Mouse (Mus musculus): ENCODE measurements at regions not wholly inside any gene's neighbourhood (a gene's known extent, or its start where the extent isn't known, plus 50 kb on each side); places are given as distances from the start of the nearest gene placed in this dataset.

DNA sequence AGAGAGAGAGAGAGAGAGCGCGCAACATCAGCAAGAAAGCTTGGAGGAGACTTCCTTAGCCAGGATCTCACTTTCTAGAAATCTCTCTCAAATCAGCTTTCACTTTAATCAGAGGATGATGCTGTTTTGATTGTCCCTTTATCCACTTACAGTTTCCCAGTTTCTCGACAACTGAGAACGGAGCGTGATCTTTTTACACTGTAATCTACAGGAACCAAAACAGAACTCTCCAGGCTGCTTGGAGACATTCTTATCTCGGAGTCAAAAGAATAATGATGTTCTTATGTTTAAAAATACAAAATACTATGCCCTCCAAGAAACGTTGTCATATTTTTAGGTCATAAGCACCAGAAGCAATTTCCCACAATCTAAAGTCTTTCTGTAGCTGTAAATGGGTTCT, 341.7 kb downstream of the Ets1 start:
- Histone ChIP-seq H3K27me3 (ENCODE audit: control insufficient read depth, insufficient read depth, insufficient read length) (no peaks in the 10 kb centered on the region), H3K4me3 (no peak overlapping the region), H3ac (ENCODE audit: control insufficient read depth, insufficient read length) (no peak overlapping the region), H3K4me2 (ENCODE audit: low read depth) (no peak overlapping the region), H3K79me2 (ENCODE audit: control insufficient read depth, insufficient read depth) (no peaks in the 10 kb centered on the region), H3K36me3 (ENCODE audit: control insufficient read depth, insufficient read depth) (no peaks in the 10 kb centered on the region)
- TF ChIP-seq TCF12 (IDR thresholded peaks at IDR 0.05; ENCODE audit: insufficient read depth, poor library complexity, severe bottlenecking) (no peak), E2F4 (IDR thresholded peaks at IDR 0.05; ENCODE audit: insufficient read depth) (no peak), POLR2A (IDR thresholded peaks at IDR 0.05; ENCODE audit: insufficient read length, low read depth) (no peak), MAX (IDR thresholded peaks at IDR 0.05; ENCODE audit: low read depth) (no peak)

DNA sequence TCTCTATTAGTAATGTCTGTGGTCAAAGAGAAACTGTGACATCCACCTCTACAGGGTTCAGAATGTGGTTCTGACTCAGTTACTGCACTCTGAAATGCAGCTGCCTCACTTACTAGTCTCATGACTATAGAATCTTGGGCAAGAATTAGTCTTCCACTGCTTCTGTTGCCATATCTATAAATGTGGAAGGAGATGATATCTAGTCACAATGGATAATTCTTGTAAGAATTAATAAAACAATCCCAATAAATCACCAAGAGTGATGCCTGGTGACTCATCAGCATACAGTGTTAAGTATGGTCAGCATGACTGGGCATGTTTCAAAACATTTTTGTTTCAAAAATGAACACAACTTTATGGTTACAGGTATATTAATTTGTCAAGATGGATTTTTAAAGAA, 344.8 kb downstream of the Ets1 start:
- Histone ChIP-seq H3K27me3 (ENCODE audit: control insufficient read depth, insufficient read depth, insufficient read length) (no peaks in the 10 kb centered on the region), H3K4me3 (no peak overlapping the region), H3K4me2 (ENCODE audit: low read depth) (peak overlapping the region; percentile 5), H3K79me2 (ENCODE audit: control insufficient read depth, insufficient read depth) (no peaks in the 10 kb centered on the region), H3K36me3 (ENCODE audit: control insufficient read depth, insufficient read depth) (no peaks in the 10 kb centered on the region), H3ac (ENCODE audit: control insufficient read depth, insufficient read length) (no peak overlapping the region)
- TF ChIP-seq POLR2A (IDR thresholded peaks at IDR 0.05; ENCODE audit: insufficient read length, low read depth) (no peak), MYOD1 (IDR thresholded peaks at IDR 0.05; ENCODE audit: control insufficient read depth in 1 of 3, insufficient read length in 2 of 3, low read depth in 2 of 3) (no peak), TCF12 (IDR thresholded peaks at IDR 0.05; ENCODE audit: insufficient read depth, poor library complexity, severe bottlenecking) (no peak), E2F4 (IDR thresholded peaks at IDR 0.05; ENCODE audit: insufficient read depth) (no peak), MYOG (IDR thresholded peaks at IDR 0.05; ENCODE audit: control insufficient read depth in 1 of 3, insufficient read depth in 1 of 3, insufficient read length in 2 of 3, low read depth in 2 of 3) (no peak)

DNA sequence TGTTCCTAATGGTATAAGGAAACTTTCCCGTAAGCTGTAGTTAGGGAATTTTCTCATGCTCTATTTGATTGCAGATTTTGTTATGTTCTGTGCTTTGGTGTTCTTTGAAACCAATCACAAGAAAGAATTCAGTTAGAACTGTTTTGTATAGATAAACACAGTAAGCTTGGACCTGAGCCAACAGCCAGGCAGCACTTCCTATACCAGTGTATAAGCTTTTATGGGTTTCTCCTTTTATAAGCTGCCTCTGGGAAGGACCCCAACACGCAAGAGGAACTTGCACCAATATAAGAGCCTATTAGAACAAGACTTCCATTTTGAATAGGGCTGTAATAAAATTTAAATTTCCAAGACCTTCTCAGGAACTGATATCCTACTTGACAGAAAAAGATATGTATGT, 347.2 kb downstream of the Ets1 start:
- TF ChIP-seq MYOG (IDR thresholded peaks at IDR 0.05; ENCODE audit: control insufficient read depth in 1 of 3, insufficient read depth in 1 of 3, insufficient read length in 2 of 3, low read depth in 2 of 3) (no peak), CEBPB (IDR thresholded peaks at IDR 0.05; ENCODE audit: insufficient read depth, poor library complexity, severe bottlenecking) (no peak), MYOD1 (IDR thresholded peaks at IDR 0.05; ENCODE audit: control insufficient read depth in 1 of 3, insufficient read length in 2 of 3, low read depth in 2 of 3) (no peak), USF1 (IDR thresholded peaks at IDR 0.05; ENCODE audit: low read depth) (no peak), MAX (IDR thresholded peaks at IDR 0.05; ENCODE audit: low read depth) (no peak), TCF12 (IDR thresholded peaks at IDR 0.05; ENCODE audit: insufficient read depth, poor library complexity, severe bottlenecking) (no peak), POLR2AphosphoS2 (IDR thresholded peaks at IDR 0.05; ENCODE audit: insufficient read length, low read depth) (no peak), POLR2A (IDR thresholded peaks at IDR 0.05; ENCODE audit: insufficient read length, low read depth) (no peak), SRF (IDR thresholded peaks at IDR 0.05; ENCODE audit: control insufficient read depth, insufficient read length, low read depth) (no peak), E2F4 (IDR thresholded peaks at IDR 0.05; ENCODE audit: insufficient read depth) (no peak), TCF3 (IDR thresholded peaks at IDR 0.05; ENCODE audit: insufficient read length, low read depth) (no peak), REST (IDR thresholded peaks at IDR 0.05; ENCODE audit: insufficient read depth, insufficient read length) (no peak)
- Histone ChIP-seq H3K79me2 (ENCODE audit: control insufficient read depth, insufficient read depth) (no peaks in the 10 kb centered on the region), H3K4me2 (ENCODE audit: low read depth) (no peak overlapping the region), H3K36me3 (ENCODE audit: control insufficient read depth, insufficient read depth) (no peaks in the 10 kb centered on the region), H3K27me3 (ENCODE audit: control insufficient read depth, insufficient read depth, insufficient read length) (no peaks in the 10 kb centered on the region), H3K4me3 (no peak overlapping the region), H3ac (ENCODE audit: control insufficient read depth, insufficient read length) (no peak overlapping the region)

DNA sequence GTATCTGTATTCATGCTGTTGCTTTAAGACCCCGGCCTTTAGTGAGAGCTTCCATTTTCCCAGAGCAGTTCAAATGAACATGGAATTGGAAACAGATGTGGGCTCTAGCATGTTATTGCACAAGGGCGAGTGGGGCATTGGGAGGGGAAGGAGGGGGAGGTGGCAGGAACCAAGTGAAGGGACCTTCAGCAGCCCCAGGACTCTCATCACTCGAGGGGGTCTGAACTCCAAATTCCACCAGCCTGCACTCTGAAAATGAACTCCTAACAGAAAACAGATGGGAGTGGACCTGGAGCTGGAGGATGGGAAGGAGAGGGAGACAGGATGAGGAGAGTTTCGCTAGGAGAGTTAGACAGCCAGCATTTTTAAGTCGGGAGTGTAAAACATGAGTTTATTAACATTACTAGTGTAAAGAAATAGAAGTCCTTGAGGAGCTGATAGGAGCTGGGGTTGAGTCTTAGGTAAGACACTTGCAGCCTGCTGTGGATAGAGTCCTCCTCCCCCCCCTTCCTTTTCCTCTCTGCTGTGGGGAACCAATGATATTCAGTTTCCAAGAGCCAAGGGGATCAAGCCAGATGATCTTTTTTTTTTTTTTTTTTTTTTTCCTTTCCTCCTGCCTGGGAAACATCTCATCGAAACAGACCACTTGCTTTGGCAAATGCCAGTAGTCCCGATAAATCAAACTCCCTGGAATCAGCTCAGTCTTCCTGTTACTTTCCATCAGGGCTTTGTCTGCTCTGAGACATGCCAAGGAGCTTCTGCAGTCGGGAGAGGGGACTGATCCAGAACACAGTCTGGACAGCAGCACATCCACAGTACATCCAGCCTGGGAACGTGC, 351.0 kb downstream of the Ets1 start:
- no peak overlapping the region for H3K4me2 ChIP-seq (ENCODE audit: low read depth)
- H3K4me3 ChIP-seq, result no peak overlapping the region
- no peak overlapping the region for H3ac ChIP-seq (ENCODE audit: control insufficient read depth, insufficient read length)
- H3K27me3 ChIP-seq (ENCODE audit: control insufficient read depth, insufficient read depth, insufficient read length), result no peaks in the 10 kb centered on the region
- H3K79me2 ChIP-seq (ENCODE audit: control insufficient read depth, insufficient read depth), result no peaks in the 10 kb centered on the region
- no peaks in the 10 kb centered on the region for H3K36me3 ChIP-seq (ENCODE audit: control insufficient read depth, insufficient read depth)
- TF ChIP-seq E2F4 (IDR thresholded peaks at IDR 0.05; ENCODE audit: insufficient read depth), result no peak
- no peak for TF ChIP-seq MYOD1 (IDR thresholded peaks at IDR 0.05; ENCODE audit: control insufficient read depth in 1 of 3, insufficient read length in 2 of 3, low read depth in 2 of 3)
- TF ChIP-seq POLR2AphosphoS2 (IDR thresholded peaks at IDR 0.05; ENCODE audit: insufficient read length, low read depth), result no peak
- no peak for TF ChIP-seq USF1 (IDR thresholded peaks at IDR 0.05; ENCODE audit: low read depth)
- TF ChIP-seq POLR2A (IDR thresholded peaks at IDR 0.05; ENCODE audit: insufficient read length, low read depth), result no peak
- no peak for TF ChIP-seq TCF3 (IDR thresholded peaks at IDR 0.05; ENCODE audit: insufficient read length, low read depth)
- TF ChIP-seq REST (IDR thresholded peaks at IDR 0.05; ENCODE audit: insufficient read depth, insufficient read length), result no peak
- TF ChIP-seq TCF12 (IDR thresholded peaks at IDR 0.05; ENCODE audit: insufficient read depth, poor library complexity, severe bottlenecking), result no peak
- no peak for TF ChIP-seq MYOG (IDR thresholded peaks at IDR 0.05; ENCODE audit: control insufficient read depth in 1 of 3, insufficient read depth in 1 of 3, insufficient read length in 2 of 3, low read depth in 2 of 3)
- TF ChIP-seq MAX (IDR thresholded peaks at IDR 0.05; ENCODE audit: low read depth), result no peak
- no peak for TF ChIP-seq CEBPB (IDR thresholded peaks at IDR 0.05; ENCODE audit: insufficient read depth, poor library complexity, severe bottlenecking)
- TF ChIP-seq SRF (IDR thresholded peaks at IDR 0.05; ENCODE audit: control insufficient read depth, insufficient read length, low read depth), result no peak

DNA sequence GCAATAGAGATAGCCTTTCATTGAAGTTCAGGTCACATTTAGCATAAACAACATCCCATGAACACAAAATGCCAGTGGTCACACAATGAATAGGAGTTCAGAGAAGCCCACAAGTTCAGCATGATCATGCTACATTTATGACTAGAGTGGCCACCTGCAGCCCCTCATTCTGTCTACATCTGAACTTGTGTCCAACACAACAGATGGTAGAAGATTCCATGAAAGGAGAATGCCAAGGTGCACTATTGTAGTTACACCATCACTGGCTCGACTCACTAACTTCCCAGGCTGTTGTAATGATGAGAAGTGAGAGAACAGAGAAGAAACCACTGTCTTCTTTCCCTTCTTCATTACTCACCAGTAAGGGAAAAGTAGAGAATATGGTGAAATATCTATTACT, 353.0 kb downstream of the Ets1 start:
- Histone ChIP-seq H3K36me3 (ENCODE audit: control insufficient read depth, insufficient read depth) (no peaks in the 10 kb centered on the region), H3ac (ENCODE audit: control insufficient read depth, insufficient read length) (no peak overlapping the region), H3K79me2 (ENCODE audit: control insufficient read depth, insufficient read depth) (no peaks in the 10 kb centered on the region), H3K4me2 (ENCODE audit: low read depth) (no peak overlapping the region), H3K4me3 (no peak overlapping the region), H3K27me3 (ENCODE audit: control insufficient read depth, insufficient read depth, insufficient read length) (no peaks in the 10 kb centered on the region)
- TF ChIP-seq MYOD1 (IDR thresholded peaks at IDR 0.05; ENCODE audit: control insufficient read depth in 1 of 3, insufficient read length in 2 of 3, low read depth in 2 of 3) (no peak), SRF (IDR thresholded peaks at IDR 0.05; ENCODE audit: control insufficient read depth, insufficient read length, low read depth) (no peak), POLR2A (IDR thresholded peaks at IDR 0.05; ENCODE audit: insufficient read length, low read depth) (no peak), MYOG (IDR thresholded peaks at IDR 0.05; ENCODE audit: control insufficient read depth in 1 of 3, insufficient read depth in 1 of 3, insufficient read length in 2 of 3, low read depth in 2 of 3) (no peak), TCF12 (IDR thresholded peaks at IDR 0.05; ENCODE audit: insufficient read depth, poor library complexity, severe bottlenecking) (no peak), E2F4 (IDR thresholded peaks at IDR 0.05; ENCODE audit: insufficient read depth) (no peak), USF1 (IDR thresholded peaks at IDR 0.05; ENCODE audit: low read depth) (no peak), CEBPB (IDR thresholded peaks at IDR 0.05; ENCODE audit: insufficient read depth, poor library complexity, severe bottlenecking) (no peak)
